Mouse (Mus musculus): ENCODE measurements around the gene Slc38a8.

Slc38a8 gene

DNA sequence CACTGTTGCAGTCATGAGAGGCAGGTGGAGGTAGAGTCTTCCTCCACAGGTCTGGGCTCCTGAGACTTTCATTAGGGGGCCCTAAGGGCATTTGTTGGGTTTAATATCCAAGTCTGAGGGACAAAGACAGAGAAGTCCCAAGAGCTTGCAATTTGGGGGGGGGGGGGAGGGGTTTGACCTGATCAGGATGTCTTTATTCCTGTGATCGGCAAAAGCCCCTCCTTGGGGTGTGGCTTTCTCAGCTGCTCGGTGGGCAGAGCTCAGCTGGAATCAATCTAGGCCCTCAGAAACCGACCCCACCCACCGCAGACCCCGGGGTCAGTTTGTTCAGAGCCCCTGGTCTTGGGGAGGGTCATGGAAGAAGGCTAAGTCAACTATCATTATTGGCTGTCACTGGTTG lies at the start of gene Slc38a8:
Gene Slc38a8, minus strand, starts transcription at position 101 of the 400 bp plus-strand sequence.
- no peak for DNase-seq

DNA sequence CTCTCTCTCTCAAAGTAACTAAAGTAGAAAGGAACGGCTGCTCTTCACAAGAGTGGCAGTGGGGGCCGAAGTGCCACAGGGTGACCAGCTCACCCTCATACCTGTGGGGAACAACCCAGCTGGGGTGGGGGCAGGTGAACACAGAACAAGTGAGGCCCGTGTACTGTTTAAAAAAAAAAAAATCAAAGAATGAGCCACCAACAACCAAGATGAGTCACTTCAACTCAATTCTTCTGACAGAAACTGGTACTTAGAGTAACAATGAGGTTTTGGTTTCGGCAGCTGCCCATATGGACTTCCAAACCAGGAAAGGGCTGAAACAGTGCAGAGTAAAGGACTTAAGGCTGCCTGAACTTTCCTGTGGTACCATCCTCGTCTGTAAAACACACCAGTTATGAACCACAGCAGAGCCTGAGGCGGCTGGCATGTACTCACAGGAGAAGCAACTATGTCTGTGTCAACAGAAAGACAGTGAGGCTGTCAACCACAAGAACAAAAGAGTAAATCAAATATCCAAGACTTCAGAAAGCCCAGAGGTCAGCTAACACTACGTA lies 47.1 kb upstream of the Slc38a8 start:
- DNase-seq: no peak

DNA sequence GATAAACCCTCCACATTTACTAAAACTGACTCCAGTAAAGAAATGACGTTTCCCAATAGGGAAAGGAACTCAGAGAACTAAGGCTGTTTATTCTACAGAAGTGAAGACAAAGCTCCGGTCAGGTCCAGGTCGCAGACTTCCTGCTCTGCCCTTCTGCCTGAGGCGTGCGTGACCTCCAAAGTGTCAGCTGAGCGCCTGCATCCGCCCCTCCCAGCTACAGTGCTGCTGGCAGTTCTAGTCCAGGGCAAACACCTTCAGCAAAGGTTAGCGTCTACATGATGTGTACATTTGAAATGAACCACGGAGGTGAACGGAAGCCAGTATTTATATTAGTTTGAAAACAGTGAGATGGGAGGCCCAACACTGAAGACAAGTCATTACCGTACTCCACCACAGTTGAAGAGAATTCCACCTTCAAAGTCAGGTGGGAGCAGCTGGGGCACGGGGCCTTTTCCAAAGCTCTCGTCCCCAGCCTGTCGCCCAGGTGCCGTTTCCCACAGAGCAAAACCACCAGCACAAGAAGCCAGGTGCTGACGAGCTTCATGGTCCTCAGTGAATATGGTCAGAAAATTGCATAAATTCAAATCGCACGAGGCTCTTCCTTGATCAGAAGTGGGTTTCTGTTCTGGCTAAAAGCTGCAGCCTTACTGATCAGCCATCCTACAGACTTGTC lies 45.7 kb upstream of the Slc38a8 start:
- DNase-seq: peak; percentile 35

DNA sequence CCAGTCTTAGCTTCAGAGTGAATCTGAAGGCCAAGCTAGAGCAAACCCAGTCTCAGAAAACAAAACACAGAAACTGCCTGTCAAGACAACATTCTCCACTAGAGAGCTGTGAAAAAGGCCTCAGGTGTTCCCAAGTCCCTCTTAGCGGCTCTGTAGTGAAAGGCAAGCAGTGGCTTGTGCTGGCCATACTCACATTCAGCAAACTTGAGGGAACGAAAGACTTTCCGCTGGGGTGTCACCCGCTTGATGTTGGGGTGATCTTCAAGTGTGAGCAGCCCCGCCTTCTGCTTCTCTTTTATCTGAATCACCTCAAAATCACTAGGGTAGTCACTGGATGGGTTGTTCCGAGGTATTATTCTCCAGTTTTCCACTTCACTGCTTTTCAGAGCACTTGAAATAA lies 44.3 kb upstream of the Slc38a8 start:
- DNase-seq: no peak

DNA sequence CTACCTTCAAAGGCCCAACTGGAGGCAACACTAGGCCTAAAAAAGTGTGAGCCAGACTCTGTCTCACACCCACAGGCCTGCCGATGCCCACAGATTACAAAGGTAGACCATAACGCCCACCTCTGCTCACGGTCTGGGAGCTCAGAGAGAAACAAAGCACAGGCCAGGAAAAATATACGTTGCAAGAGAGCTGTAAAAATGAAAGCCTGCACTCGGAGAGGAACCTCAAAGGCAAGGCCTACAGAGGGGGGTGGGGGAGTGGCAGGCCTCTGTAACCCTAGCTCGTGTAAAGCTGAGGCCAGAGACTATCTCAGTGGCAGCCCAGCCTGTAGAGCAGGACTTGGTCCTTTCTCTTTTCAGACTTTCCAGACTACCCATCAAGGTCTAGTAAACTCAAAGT lies 43.7 kb upstream of the Slc38a8 start:
- no peak for DNase-seq

DNA sequence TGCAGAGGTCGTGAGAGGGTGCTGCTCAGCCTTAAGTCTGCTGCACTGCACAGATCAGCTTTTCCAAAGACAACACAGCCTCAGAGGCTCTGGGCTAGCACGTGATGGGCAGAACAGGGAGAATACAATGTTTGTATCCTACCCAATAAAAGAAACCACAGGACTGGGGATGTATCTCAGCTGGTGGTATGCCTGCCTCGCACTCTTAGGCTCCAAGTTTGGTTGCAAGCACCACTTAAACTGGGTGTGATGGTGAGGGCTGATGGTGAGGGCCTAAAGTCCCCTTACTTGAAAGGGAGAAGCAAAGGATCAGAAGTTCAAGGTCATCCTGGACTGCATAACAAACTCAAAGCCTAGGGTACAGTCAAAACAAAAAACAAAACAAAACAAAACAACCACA lies 43.1 kb upstream of the Slc38a8 start:
- no peak for DNase-seq

DNA sequence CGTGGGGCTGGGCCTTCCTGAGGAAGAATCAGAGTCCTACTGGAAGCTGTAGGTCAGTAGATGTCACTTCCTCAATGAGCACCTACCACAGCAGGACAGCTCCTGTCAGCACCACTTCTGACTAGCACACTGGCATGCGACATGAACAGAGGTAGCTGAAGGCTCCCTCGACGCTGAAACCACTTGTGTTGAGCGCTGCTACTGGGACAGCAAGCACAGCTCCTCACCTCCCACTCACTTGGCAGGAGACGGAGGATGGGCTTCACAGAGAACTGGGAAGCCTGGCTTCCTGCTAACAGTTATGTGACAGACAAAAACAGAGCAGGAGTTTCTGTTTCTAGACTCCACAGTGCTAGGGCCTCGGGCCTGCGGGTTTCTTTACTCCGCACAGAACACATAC lies 30.5 kb upstream of the Slc38a8 start:
- no peak for DNase-seq

DNA sequence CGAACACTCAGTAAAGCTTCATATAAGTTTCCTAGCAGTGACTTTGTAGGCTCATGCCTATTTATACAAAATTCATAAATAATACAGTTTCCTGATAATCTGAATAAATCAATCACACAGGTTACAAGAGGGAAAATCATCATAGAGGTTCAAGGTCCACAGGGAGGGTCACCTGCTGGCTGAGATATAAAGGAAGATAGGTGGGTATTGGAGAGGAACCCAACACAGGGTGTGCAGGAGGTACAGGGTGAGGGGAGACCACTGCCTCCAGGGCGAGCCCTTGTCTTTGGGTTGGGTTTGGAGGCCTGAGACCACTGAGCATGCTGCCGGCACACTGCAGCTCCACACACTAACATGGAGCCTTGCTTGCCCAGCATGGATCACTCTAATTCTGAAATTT lies 29.9 kb upstream of the Slc38a8 start:
- no peak for DNase-seq

DNA sequence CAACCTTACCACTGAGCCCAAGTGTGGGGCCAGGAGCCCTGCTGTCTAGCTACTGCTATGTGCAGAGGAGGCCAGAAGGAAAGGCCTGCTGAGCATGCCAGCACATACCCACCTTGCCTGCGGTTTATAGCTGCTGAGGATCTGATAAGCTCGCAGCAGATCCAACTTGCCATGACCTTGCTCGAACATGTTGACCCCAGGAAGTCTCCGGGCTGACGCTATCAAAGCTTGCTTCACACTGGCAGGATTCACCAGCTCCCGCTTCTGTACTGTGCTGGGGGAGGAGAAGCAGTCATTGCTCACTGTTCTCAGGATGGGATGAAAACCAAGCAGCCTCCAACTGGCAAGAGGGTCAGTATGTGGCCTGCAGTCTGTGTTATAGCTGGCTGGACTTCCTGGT lies 29.4 kb upstream of the Slc38a8 start:
- DNase-seq: no peak

DNA sequence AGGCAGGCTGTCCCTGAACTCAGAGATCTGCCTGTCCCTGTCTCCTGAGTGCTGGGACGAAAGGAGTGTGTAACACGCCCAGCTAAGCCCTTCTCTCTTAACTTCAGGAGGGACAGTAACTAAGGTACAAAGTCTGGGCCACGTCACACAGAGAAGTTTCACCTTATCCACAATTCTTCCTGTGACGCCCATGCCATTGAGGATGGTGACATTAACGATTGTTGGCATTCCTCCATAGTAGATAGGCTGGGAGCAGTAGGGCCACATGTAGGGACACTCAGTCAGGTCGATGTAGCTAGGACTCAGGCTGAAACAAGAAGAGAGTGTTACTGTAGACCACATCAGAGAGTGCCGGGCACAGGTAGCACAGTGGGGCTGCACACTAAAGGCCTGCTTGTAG lies 27.3 kb upstream of the Slc38a8 start:
- DNase-seq: no peak

DNA sequence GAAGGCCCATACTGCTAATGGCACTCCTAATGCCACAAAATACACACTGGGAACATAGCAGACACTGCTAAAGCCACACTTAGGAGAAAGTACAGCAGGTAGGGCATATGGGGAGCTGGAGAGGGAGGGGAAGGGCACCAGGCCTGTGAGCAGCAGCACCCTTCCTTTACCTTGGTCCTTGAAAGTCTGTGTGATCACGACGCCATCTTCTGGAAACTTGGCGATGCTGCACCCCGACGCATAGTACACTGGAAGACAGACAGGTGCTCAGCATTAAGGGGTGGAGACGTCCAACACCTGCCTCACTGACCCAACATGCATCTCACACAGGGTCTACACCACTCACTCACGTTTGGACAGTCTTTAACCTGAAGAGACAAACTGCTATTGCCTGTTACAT lies 18.6 kb upstream of the Slc38a8 start:
- DNase-seq: no peak

DNA sequence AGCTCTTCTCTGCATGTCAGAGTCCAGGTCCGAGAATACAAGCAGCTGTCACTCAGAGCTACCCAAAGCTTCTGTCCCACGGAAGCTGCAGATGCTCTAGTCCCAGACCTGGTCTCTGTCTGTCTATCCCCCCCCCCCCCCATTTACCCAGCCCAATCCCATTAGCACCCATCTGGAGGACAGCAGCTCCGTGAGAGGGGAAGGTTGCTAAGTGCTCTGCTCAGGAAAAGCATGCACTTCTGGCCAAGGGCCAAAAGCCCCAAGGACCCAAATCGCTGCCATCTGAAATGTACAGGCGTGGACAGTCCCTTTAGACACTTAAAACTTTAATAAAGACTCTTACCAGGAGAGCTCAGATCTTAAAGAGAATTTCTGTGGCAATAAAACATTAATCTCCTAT lies 15.2 kb upstream of the Slc38a8 start:
- no peak for DNase-seq

DNA sequence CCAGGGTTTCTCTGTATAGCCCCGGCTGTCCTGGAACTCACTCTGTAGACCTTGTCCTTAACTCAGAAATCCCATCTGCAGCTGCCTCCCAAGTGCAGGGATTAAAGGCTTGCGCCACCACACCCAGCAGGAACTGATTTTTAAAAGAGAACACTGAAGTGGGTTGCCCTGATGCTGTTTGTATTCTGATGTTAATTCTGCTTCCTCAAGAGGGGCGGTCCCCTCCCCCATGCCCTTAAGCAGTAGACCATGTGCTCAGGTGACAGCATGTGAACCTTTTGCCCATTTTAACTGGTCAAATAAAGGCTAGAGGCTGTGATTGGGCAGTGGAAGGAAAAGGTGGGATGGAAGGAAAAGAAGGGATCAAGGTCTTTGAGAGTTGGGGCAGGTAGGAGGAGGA lies 14.3 kb upstream of the Slc38a8 start:
- DNase-seq: no peak

DNA sequence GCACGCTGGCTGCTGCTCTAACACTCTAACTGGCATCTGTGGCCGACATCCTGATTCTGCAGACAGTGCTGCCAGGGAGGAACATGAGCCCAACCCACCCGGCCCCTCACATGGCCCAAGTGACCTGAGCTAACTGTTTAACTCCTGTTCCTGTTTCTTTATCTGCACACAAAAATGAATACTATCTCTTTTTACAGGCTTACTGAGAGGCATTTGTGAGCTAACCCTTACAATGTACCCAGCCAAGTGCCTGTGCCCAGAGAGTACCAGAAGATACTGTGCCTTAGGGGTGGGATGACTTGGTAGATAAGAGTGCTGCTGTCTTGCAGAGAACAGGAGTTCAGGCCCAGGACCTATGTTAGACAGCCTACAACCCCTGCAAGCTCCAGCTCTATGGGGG lies 13.4 kb upstream of the Slc38a8 start:
- no peak for DNase-seq

DNA sequence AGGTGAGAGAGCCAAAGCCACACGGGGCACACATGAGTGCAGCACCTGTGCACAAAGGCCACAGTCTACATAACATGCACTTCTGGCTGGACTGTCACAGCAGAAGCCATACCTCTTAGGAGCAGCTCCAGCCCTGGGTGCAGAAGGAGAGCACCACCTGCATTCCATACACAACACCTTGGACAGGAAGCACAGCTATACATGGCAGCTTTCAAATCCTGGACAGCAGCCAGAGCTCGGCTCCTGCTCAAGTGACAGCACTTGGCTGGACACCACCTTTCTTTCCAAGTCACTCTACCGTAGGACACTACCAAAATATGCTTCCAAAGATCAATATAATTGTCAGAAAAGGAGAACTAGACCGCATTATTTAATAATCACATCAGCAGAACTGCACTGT lies 11.9 kb upstream of the Slc38a8 start:
- no peak for DNase-seq

DNA sequence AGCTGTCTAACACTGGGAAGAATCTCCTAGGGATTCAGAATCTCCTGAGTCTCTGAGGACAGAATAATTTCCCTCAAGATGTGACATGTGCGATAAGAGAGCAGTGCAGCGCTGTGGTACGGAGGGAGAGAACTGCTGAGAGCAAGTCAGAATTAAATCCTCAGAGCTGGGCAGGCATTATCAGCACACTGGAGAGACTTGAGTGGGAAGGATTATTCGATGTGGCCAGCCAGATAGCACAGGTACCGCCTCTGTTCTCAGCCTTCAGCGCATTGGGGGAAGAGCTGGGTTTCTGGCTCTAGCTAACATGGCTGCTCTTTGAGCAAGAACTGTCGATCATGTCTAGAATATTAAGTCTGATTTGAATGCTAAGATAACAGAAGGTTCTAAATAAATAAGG lies 10.2 kb upstream of the Slc38a8 start:
- no peak for DNase-seq

DNA sequence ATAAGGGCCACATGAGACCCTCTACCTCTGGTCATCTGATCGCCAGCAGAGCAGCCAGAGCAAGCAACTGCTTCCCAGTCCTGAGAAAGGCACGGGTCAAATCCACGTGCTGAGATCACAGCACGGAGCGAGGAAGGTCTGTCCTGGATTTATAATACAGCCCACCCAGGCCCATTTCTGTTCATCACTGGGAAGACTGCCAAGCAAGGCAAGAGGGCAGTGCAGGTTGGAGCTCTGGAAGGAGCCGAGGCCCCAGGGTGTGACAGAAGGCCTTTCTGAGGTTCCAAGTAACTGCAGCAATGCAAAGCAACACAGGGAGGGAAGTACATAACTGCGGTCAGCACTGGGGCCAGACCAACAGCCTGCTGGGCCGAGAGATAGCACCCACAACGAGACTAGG lies 9.0 kb upstream of the Slc38a8 start:
- no peak for DNase-seq

DNA sequence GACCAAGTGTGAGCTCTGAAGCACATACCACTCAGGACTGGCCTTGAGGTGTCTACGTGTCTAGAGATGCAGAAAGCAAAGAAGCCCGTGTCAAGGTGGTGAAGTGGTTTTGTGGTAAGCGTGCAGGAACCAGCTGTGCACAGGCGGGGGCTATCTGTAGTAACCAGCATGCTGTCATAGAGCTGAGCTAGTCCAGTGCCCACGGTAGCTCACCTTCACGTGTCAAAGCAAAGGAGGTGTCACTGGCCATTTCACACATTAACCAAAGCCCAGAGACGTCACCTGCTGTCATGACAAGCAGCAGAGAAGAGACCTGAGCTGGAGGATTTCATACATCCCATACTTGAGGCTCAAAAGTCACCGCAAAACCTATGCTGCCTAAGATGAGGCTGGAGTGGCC lies 4.6 kb upstream of the Slc38a8 start:
- no peak for DNase-seq

DNA sequence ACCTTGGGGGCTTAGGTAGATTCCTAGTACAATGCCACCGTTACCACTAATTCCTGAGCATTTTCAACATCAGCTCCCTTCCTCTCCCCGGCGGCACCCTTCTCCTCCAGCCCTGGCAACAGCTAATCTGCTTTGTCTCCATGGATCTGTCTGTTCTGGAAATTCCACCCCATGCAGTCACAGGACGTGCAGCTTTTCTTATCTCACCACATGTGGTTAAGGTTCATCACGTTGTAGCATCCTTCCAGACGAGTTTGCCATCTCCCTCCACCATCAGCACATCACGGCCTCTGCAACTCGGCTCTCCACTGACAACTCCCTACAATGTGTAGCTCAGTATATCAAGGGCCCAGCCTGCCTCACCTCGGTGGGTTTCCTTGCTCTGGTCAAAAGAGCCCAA lies 4.0 kb upstream of the Slc38a8 start:
- DNase-seq: no peak

DNA sequence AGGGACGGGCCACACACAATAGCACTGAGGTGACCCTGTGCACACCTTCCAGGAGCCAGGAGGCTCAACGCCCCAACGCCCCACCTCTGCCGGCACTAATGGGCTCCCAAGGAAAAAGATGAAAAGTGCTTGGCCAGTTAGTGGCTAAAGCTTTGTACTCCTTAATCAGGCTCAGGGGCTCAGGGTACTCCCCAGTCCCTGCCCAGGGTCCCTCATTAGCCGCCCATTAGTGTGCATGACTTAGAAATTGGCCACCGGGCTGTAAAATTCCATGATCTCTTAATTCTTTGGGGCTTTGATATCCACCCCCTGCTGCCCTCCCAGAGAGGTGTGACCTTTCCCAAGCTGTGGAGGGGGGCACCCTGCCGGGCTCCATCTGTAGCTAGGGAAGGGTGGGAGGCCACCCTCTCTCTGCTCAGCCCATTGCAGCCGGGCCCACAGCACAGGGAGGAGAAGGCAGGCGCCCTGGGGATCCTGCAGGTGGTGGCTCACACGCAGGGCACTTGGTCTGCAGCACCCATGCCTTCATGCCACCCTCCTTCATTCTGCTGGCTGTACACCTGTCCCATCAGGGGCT lies 1.8 kb upstream of the Slc38a8 start:
- DNase-seq: no peak

DNA sequence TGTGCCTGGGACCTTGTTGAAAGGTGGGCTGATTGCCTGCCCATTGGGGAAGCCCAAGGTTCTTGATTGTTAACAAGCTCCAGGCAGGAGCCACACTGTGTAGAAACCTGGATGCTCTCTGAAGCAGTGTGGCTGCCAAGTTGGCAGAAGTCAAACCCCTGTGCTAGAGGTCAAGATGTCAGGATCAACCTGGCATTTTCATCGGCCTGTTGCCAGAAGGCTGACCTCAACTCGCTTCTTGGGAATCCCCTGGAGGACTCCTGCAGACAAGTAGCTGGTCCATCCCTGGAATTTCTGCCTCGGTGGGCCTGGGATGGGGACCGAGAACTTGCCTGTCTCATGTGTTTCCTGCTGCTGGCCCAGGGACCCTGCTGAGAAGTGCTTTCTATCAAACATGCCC lies 613 bp upstream of the Slc38a8 start:
- DNase-seq: no peak

DNA sequence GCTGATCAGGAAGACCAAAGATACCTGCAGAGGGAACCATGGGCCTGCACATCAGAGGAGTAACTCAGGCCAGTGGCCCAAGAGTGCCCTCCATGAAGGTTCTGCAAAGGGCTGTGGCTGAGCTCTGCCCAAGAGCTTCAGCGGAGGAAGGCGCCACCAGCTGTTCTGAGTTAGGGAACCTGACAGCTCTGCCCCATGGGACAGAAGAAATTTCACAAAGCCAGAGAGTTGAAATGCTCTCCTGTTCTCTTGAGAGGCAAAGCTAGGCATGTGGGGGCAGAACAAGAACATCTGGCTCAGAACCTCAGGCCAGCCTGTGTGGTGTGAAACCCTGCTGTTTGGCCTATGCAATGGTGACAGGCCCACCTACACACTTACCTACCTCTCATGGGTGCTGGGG lies 1.7 kb downstream of the Slc38a8 start:
- DNase-seq: no peak

DNA sequence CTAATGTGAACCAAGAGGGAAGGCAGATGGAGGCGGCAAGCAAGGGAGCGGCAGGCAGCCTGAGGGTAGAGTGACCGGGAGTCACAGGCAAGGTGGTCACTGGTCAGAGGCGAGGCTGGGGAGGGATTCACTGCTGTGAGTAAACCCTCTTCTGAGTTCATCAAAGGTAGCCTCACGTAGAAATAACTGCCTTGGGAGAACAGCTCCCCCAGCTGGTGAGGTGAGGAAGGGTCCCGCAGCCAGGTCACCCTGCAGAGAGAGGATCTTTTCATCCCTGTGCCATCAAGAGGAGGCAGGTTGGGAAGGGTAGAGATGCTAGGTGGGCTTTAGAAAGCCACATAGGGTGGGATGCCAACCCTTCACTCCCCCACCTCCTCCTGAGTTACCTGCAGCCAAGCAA lies 4.7 kb downstream of the Slc38a8 start:
- peak; percentile 60 for DNase-seq

DNA sequence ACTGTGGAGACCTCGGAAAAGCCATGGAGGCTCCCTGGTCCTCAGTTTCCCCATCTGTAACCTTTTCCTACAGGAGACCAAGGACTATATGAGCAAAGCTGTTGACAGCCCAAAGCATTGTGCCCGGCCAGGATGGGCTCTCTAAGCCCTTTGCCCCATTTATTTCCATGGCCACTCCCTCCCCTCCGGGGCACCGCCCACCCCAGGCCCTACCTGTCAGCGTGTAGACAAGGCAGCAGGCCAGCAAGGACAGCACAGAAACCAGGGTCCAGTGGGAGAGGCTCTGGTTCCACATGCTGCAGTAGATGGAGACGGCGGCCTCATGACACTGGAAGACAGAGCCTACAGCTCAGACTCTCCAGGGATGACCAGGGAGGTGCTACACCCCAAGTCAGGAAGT lies 14.4 kb downstream of the Slc38a8 start:
- DNase-seq: peak; percentile 25
